Mouse (Mus musculus) liver, embryonic 13.5 days (tissue): ENCODE results near the gene Zfand3. TPM values are rescaled to one million over a fixed set of nuclear protein-coding genes. Genes with fewer than 3 reads are reported as not detected.

Experiments
- ATAC-seq: fragments of 200-750 bp; cut with Nextera tagmentation; 2 replicates; pipeline ENCODE4 v1.8.0; 2017; ENCODE audit warnings: low read depth, mild to moderate bottlenecking, moderate number of reproducible peaks, moderate library complexity
- DNase-seq: peaks from one replicate; pipeline ENCODE4 v3.0.0; 2022
- H3K27ac ChIP-seq: fragments of 300-500 bp; sonication (generic); 2 replicates; pipeline ENCODE4 v1.5.1; 2015; ENCODE audit warnings: moderate library complexity, mild to moderate bottlenecking, inconsistent platforms
- H3K27me3 ChIP-seq: fragments of 300-500 bp; sonication (generic); 2 replicates; pipeline ENCODE4 v1.6.1; 2015; ENCODE audit warnings: mild to moderate bottlenecking, inconsistent platforms
- H3K36me3 ChIP-seq: fragments of 300-500 bp; sonication (generic); 2 replicates; pipeline ENCODE4 v1.6.1; 2015; ENCODE audit warnings: mild to moderate bottlenecking, inconsistent platforms
- H3K4me1 ChIP-seq: fragments of 300-500 bp; sonication (generic); replicated peaks from 2 replicates; pipeline ENCODE4 v1.6.1; 2015; ENCODE audit warnings: inconsistent platforms
- H3K4me2 ChIP-seq: fragments of 300-500 bp; sonication (generic); 2 replicates; pipeline ENCODE4 v1.6.1; 2015; ENCODE audit warnings: inconsistent platforms, mild to moderate bottlenecking, moderate library complexity
- H3K4me3 ChIP-seq: fragments of 300-500 bp; sonication (generic); replicated peaks from 2 replicates; pipeline ENCODE4 v1.5.1; 2015; ENCODE audit warnings: mild to moderate bottlenecking, inconsistent platforms
- H3K9ac ChIP-seq: fragments of 300-500 bp; sonication (generic); 2 replicates; pipeline ENCODE4 v1.6.1; 2015; ENCODE audit warnings: mild to moderate bottlenecking, inconsistent platforms
- H3K9me3 ChIP-seq: fragments of 300-500 bp; sonication (generic); replicated peaks from 2 replicates; pipeline ENCODE4 v1.6.1; 2016; ENCODE audit warnings: inconsistent platforms
- WGBS: fragments of 180-500 bp; shearing (Covaris S2); methylation state at CpG from one replicate; pipeline ENCODE4 v1.1.7; 2015; ENCODE audit not compliant: insufficient replicate concordance; 5-methylcytosine and 5-hydroxymethylcytosine counted together
- polyA plus RNA-seq: library from polyadenylated mRNA; unstranded; fragments of >200 nt; fragmentation: Nextera tagmentation; extraction: Ambion mirVana; gene quantifications from 2 replicates; pipeline ENCODE4 v1.2.1, GENCODE M21; 2015

The Zfand3 gene
- polyA plus RNA-seq, 1 experiment from 2014 or later, result 13.7 TPM

DNA sequence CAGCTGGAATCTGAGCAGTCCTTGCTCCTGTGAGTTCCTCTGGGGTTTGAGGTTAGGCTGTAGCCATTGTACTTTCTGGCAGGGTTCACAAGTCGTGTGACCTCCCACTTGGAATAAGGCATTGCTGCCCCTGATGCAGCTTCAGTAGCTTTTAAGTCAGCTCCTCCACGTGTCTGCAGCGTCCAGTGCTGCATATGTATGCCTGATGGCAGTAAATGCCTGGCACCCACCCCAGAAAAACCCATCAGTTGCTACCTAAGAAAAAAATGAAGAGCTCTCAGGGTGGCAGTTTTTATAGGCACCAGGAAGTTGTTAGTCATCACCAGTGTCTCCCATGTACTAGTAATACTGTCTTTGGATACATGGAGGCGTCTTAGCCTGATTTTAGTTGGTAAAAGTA lies 79.5 kb downstream of the Zfand3 start:
- Histone ChIP-seq H3K36me3 (peaks cover 7% of the 10 kb centered on the region; the same call in 1 of the 2 replicates), H3K4me1 (peaks cover 12% of the 10 kb centered on the region), H3K27me3 (no peaks in the 10 kb centered on the region), H3K4me2 (no peak overlapping the region), H3K27ac (no peak overlapping the region), H3K9ac (no peak overlapping the region), H3K9me3 (no peaks in the 10 kb centered on the region), H3K4me3 (no peak overlapping the region)
- ATAC-seq (no peak), DNase-seq (no peak)
- 72% methylated on average over 4 of the region's 4 CpGs for WGBS

DNA sequence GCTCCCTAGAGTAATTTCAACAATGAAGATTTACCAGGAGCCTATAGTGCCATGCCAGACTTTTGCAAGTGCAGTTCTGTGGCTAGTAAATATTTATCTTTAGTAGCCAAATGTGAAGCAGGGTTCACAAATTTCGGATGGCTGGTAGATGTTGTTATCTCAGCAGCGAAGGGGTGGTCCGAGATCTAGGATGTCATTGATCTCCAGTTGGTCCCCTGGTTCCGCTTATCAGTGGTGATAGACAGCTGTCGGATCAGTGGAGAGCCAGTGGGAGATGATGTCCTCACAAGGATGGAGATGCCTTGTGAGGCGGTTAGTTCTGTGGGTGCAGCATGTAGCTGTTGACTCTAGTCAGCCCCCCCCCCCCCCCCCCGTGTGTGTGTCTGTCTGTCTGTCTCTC lies 82.2 kb downstream of the Zfand3 start:
- H3K4me3 ChIP-seq, result no peak overlapping the region
- ATAC-seq (no peak), DNase-seq (no peak)
- no peak overlapping the region for H3K4me2 ChIP-seq
- H3K9me3 ChIP-seq, result no peaks in the 10 kb centered on the region
- 45% methylated on average over 7 of the region's 7 CpGs for whole genome bisulfite sequencing
- H3K27ac ChIP-seq, result no peak overlapping the region
- peaks cover 36% of the 10 kb centered on the region for H3K4me1 ChIP-seq
- no peaks in the 10 kb centered on the region for H3K27me3 ChIP-seq
- H3K9ac ChIP-seq, result no peak overlapping the region
- peaks cover 7% of the 10 kb centered on the region; the same call in 1 of the 2 replicates for H3K36me3 ChIP-seq

DNA sequence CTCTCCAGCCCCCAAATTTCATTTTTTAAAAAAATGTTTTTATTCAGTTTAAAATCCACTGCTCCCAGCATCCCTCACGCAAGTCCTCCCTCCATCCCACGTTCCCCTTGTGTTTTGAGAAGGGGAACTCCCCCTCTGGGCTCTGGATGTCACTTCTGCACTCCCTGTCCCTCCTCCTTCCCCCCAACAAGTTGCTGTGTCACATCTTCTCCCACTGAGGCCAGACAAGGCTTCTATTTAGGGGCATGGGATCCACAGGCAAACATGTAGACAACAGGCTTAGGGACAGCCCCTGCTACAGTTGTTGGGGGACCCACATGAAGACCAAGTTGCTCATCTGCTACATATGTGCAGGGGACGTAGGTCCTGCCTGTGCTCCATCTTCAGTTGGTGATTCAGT lies 83.9 kb downstream of the Zfand3 start:
- Histone ChIP-seq H3K36me3 (no peaks in the 10 kb centered on the region), H3K9me3 (no peaks in the 10 kb centered on the region), H3K27ac (no peak overlapping the region), H3K4me3 (no peak overlapping the region), H3K4me2 (no peak overlapping the region), H3K9ac (no peak overlapping the region), H3K4me1 (peaks cover 50% of the 10 kb centered on the region), H3K27me3 (no peaks in the 10 kb centered on the region)
- no peak for ATAC-seq
- 73% methylated on average over 3 of the region's 3 CpGs for WGBS
- DNase-seq, result no peak

DNA sequence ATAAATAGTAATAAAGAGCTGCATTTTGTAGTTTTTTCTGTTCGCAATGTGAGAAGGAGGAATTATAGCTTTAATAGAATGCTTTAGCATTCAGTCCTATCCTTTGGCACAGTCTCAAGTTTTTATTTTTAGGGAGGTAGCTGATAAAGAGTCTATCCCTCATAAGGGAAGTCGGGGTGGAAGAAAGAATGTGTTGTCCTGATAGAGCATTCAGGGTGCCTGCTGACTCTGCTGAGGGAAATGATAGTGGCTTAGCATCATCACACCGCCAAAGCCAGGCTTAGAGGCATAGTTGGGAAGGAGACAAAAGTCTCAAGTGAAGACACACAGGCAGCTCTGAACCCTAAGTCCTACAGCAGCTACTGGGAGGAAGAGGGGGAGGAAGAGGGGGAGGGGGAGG lies 85.9 kb downstream of the Zfand3 start:
- Histone ChIP-seq H3K4me2 (peak overlapping the region; percentile 3; the same call in 1 of the 2 replicates), H3K4me1 (peaks cover 50% of the 10 kb centered on the region), H3K9me3 (no peaks in the 10 kb centered on the region), H3K27ac (peak overlapping the region; percentile 14; the same call in 1 of the 2 replicates), H3K4me3 (no peak overlapping the region), H3K36me3 (peaks cover 6% of the 10 kb centered on the region; the same call in 1 of the 2 replicates), H3K9ac (no peak overlapping the region), H3K27me3 (no peaks in the 10 kb centered on the region)
- ATAC-seq, result peak; percentile 81
- 36% methylated on average over 3 of the region's 3 CpGs for WGBS
- DNase-seq, result peak; percentile 28

DNA sequence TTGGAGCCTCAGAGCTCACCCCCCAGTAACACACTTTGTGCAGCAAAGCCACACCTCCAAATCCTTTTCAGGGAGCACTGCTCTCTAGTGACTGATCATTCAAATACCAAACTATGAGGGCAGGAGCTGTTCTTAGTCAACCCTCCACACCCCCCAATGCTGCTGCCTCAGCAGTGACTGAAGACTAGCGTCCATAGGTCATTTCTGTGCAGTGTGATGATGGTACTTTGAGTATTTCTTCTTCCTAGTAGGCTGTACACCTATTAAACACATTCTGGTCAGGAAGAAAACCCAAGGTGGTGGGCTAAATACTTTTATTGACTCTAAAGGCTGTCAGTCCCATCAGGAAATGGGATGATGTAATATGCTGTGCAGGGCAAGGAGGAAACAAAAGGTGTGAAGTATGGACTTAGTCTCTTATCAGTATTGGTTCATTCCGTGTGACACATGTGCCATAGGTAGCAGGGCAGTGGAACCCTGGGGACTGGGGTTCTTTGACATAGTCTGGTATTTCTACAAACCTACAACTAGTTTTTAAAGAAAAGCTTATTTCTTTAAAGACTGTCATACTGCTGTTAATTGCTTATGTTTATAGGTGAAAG lies 88.7 kb downstream of the Zfand3 start:
- Histone ChIP-seq H3K27me3 (no peaks in the 10 kb centered on the region), H3K27ac (no peak overlapping the region), H3K9me3 (no peaks in the 10 kb centered on the region), H3K4me3 (no peak overlapping the region), H3K36me3 (peaks cover 6% of the 10 kb centered on the region; the same call in 1 of the 2 replicates), H3K4me1 (peaks cover 51% of the 10 kb centered on the region), H3K9ac (no peak overlapping the region), H3K4me2 (no peak overlapping the region)
- WGBS, result 72% methylated on average over 2 of the region's 2 CpGs
- no peak for ATAC-seq
- no peak for DNase-seq

DNA sequence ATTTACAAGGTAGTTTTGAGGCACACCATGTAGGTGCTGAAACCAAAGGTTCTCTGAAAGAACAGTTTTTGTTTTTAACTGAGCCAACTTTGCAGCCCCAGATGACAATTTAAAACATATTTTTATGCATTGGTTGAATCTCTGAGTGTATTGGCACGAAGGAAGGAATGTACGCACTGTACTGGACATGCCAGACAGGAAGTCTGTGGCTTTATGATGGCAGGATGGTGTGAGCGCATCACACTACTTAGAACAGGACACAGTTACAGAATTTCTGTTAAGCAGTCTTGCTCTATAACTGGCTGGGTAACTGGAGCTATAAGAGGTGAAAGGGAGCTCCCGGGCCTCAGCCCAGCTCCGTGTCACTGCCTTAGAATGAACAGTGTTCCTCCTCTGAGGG lies 92.6 kb downstream of the Zfand3 start:
- Histone ChIP-seq H3K27ac (no peak overlapping the region), H3K9me3 (no peaks in the 10 kb centered on the region), H3K27me3 (no peaks in the 10 kb centered on the region), H3K4me2 (no peak overlapping the region), H3K4me3 (no peak overlapping the region), H3K36me3 (peaks cover 6% of the 10 kb centered on the region; the same call in 1 of the 2 replicates), H3K9ac (no peak overlapping the region), H3K4me1 (peaks cover 34% of the 10 kb centered on the region)
- 68% methylated on average over 5 of the region's 5 CpGs for WGBS
- ATAC-seq, result no peak
- DNase-seq, result no peak

DNA sequence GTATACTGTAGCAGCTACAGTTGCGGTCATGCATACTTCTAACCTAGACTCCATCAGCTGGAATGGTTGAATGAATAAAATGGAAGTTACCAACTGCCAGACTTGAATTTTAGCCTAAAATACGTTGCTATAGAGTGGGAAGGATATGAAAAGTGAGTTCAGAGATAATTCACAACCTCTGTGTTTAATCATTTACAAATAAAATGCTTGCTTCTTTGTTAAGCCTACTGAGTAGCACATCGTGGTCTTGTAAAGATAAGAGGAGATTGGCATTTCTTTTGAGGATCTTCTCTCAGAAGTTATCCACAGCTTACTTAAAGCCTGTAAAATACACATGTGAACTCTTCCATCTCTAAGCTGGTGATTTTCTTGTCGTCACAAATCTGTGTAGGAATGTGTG lies 93.1 kb downstream of the Zfand3 start:
- Histone ChIP-seq H3K4me1 (peaks cover 33% of the 10 kb centered on the region), H3K4me2 (no peak overlapping the region), H3K27me3 (no peaks in the 10 kb centered on the region), H3K36me3 (peaks cover 6% of the 10 kb centered on the region; the same call in 1 of the 2 replicates), H3K4me3 (no peak overlapping the region), H3K9ac (no peak overlapping the region), H3K27ac (no peak overlapping the region), H3K9me3 (no peaks in the 10 kb centered on the region)
- 40% methylated on average over 4 of the region's 4 CpGs for WGBS
- DNase-seq, result no peak
- no peak for ATAC-seq

DNA sequence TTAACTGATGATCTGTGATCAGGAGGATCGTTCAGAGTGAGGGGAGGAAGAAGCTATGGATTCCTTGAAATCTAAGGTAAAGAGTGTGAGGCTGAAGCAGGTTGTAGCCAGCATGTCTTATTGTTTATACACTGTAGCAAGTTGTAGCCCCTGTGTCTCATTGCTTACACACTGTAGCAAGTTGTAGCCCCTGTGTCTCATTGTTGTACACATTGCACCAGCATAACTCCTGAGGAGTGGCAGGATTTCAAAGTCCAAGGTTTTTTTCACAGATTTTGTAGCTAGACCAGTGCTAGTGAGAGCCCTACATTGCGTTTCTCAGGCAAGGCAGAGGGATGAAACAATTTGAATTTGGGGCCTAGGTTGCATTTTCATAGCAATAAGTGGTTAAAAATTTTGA lies 95.1 kb downstream of the Zfand3 start:
- Histone ChIP-seq H3K36me3 (peaks cover 2% of the 10 kb centered on the region; the same call in 1 of the 2 replicates), H3K4me1 (peaks cover 34% of the 10 kb centered on the region), H3K9me3 (no peaks in the 10 kb centered on the region), H3K9ac (no peak overlapping the region), H3K27ac (no peak overlapping the region), H3K27me3 (no peaks in the 10 kb centered on the region), H3K4me3 (no peak overlapping the region), H3K4me2 (no peak overlapping the region)
- no peak for ATAC-seq
- DNase-seq, result no peak
- WGBS, result 66% methylated on average over 2 of the region's 2 CpGs

DNA sequence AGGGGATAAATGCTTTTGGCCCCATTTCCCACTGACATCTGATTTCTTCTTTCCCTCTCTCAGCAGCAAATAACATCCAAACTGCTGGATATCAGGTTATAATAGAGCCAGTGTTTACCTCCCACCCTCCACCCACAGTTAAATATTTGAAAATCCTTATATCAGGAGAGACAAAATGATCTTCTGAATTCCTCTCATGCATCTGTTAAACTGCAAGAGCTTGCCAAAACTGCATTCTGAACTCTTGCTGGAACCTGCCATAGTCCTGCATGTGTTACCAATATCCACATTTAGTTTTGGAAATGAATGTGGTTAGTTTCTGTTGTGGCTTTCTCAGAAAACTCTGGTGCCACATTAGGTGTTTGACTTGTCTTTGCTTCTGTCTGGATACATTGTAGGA lies 97.3 kb downstream of the Zfand3 start:
- no peak overlapping the region for H3K4me3 ChIP-seq

DNA sequence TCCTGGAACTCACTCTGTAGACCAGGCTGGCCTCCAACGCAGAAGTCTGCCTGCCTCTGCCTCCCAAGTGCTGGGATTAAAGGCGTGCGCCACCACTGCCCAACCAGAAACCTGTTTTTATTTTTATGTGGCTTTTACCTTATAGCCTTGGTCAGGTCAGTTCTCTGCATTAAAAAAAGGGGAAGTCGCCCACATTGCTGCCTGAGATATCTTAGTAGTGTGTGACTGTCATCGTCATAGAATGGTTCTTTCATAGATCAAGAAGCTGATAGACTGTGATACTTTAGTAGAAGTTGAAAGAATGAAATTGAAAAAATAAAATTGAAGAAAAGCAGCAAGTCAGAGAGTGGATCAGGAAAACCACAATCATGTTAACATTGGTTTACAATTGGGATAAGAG lies 98.5 kb downstream of the Zfand3 start:
- DNase-seq (no peak), ATAC-seq (no peak)
- H3K9me3 ChIP-seq, result no peaks in the 10 kb centered on the region
- no peak overlapping the region for H3K9ac ChIP-seq
- no peak overlapping the region for H3K4me2 ChIP-seq
- 0 out of 2 replicates have a peak, but pooled peaks cover 2% of the 10 kb centered on the region for H3K36me3 ChIP-seq
- WGBS, result 41% methylated on average over 5 of the region's 5 CpGs
- peaks cover 22% of the 10 kb centered on the region for H3K4me1 ChIP-seq
- H3K4me3 ChIP-seq, result no peak overlapping the region
- H3K27me3 ChIP-seq, result no peaks in the 10 kb centered on the region
- no peak overlapping the region for H3K27ac ChIP-seq

More for the DNA sequence above, 97.3 kb downstream of the Zfand3 start:
- H3K9me3 ChIP-seq, result no peaks in the 10 kb centered on the region
- H3K27me3 ChIP-seq, result no peaks in the 10 kb centered on the region
- peaks cover 34% of the 10 kb centered on the region for H3K4me1 ChIP-seq
- no peak overlapping the region for H3K4me2 ChIP-seq
- no peak for ATAC-seq
- H3K27ac ChIP-seq, result no peak overlapping the region; the same call in 1 of the 2 replicates
- H3K36me3 ChIP-seq, result 0 out of 2 replicates have a peak, but pooled peaks cover 2% of the 10 kb centered on the region
- DNase-seq, result no peak
- H3K9ac ChIP-seq, result no peak overlapping the region

DNA sequence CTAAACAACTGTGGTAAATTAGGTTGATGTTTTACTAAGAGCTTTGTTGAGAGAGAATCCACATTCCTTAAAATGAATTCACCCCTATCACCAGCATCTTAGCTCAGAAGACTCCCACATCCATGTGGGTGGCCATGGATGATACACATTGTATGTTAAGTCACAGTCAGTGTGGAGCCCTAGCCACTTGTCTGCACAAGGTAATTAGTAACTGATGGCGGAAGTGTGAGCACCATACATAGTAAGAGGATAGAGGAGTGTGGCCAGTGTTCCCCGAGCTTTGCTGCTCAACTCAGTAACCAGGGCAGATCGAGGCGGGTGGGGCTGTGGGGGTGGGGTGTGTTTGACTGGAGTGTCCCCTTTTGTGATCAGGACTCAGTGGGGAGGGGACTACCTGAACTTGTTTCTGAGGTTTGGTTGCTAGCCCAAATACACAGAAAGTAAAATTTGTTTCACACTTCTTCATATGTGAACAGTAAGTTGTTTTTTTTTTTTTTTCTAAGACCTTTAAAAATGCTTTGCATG lies 99.2 kb downstream of the Zfand3 start:
- Histone ChIP-seq H3K36me3 (0 out of 2 replicates have a peak, but pooled peaks cover 2% of the 10 kb centered on the region), H3K27me3 (no peaks in the 10 kb centered on the region), H3K4me1 (peaks cover 22% of the 10 kb centered on the region), H3K27ac (no peak overlapping the region), H3K4me2 (no peak overlapping the region), H3K9me3 (no peaks in the 10 kb centered on the region), H3K9ac (no peak overlapping the region), H3K4me3 (no peak overlapping the region)
- 53% methylated on average over 4 of the region's 4 CpGs for WGBS
- DNase-seq, result no peak
- ATAC-seq, result no peak

DNA sequence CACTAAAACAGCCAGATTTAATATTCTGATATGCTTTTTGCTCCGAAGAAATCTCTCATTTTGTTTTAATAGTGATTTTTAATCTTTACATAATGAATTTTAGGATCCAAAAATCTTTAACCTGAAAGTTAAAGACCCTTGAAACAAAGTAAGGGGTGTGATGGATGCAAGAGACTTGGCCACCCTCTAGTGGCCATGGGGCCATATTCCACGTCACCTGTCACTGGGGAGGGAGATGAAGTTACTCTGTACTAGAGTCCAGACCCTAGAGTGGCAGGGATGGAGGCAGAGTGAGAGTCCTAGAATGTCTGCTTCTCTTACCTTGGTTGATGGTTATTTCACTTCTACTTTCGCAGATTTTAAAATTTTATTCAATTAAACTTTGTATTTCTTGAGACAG lies 100.8 kb downstream of the Zfand3 start:
- ATAC-seq (no peak), DNase-seq (no peak)
- H3K27me3 ChIP-seq, result no peaks in the 10 kb centered on the region
- H3K4me2 ChIP-seq, result no peak overlapping the region
- H3K27ac ChIP-seq, result no peak overlapping the region
- WGBS, result 68% methylated on average over 3 of the region's 3 CpGs
- H3K4me3 ChIP-seq, result no peak overlapping the region
- H3K9me3 ChIP-seq, result no peaks in the 10 kb centered on the region
- peaks cover 21% of the 10 kb centered on the region for H3K4me1 ChIP-seq
- no peak overlapping the region for H3K9ac ChIP-seq
- 0 out of 2 replicates have a peak, but pooled peaks cover 2% of the 10 kb centered on the region for H3K36me3 ChIP-seq
